Mouse (Mus musculus): ENCODE data around the gene Ktn1. TPM values are rescaled to one million over a fixed set of nuclear protein-coding genes. Genes with fewer than 3 reads are reported as not detected.
A peak's percentile ranks its signal among the peaks of the same experiment; 100 is the strongest.

Ktn1 gene
- polyA plus RNA-seq, 1 experiment from 2014 or later = 66.0 TPM

GRCm38 (mm10) chr14:47634846-47635245 lies 13.4 kb upstream of the Ktn1 start:
- Histone ChIP-seq H3K9ac (replicated peaks; ENCODE audit: low read depth, low read length) (no peak overlapping the region), H3K27ac (ENCODE audit: low read length) (no peak overlapping the region), H3K27me3 (replicated peaks; ENCODE audit: control insufficient read depth, insufficient read depth, low read length) (no peaks in the 10 kb centered on the region), H3K36me3 (ENCODE audit: control insufficient read depth, insufficient read depth) (no peaks in the 10 kb centered on the region), H3K4me3 (replicated peaks; ENCODE audit: low read length) (no peak overlapping the region), H3K4me2 (ENCODE audit: low read length) (no peak overlapping the region), H3K4me1 (replicated peaks; ENCODE audit: control insufficient read depth, insufficient read depth, low read length) (no peaks in the 10 kb centered on the region), H3K9me3 (ENCODE audit: control insufficient read depth, low read length) (no peaks in the 10 kb centered on the region)
- WGBS = 75% methylated on average over 7 of the region's 7 CpGs
- ATAC-seq = no peak

- H3K4me2 ChIP-seq (ENCODE audit: low read length) = no peak overlapping the region
Measured at GRCm38 (mm10) chr14:47638316-47638895, 9.8 kb upstream of the Ktn1 start.

GRCm38 (mm10) chr14:47645620-47646019 lies 2.6 kb upstream of the Ktn1 start:
- Histone ChIP-seq H3K9ac (replicated peaks; ENCODE audit: low read depth, low read length) (no peak overlapping the region), H3K4me2 (ENCODE audit: low read length) (no peak overlapping the region), H3K27ac (ENCODE audit: low read length) (no peak overlapping the region), H3K27me3 (replicated peaks; ENCODE audit: control insufficient read depth, insufficient read depth, low read length) (0 out of 2 replicates have a peak, but pooled peaks cover 2% of the 10 kb centered on the region), H3K36me3 (ENCODE audit: control insufficient read depth, insufficient read depth) (no peaks in the 10 kb centered on the region), H3K4me1 (replicated peaks; ENCODE audit: control insufficient read depth, insufficient read depth, low read length) (peaks cover 5% of the 10 kb centered on the region), H3K9me3 (ENCODE audit: control insufficient read depth, low read length) (no peaks in the 10 kb centered on the region), H3K4me3 (replicated peaks; ENCODE audit: low read length) (no peak overlapping the region)
- WGBS = 66% methylated on average over 7 of the region's 7 CpGs
- ATAC-seq = no peak

More at GRCm38 (mm10) chr14:47638316-47638895, 9.8 kb upstream of the Ktn1 start:
- H3K9me3 ChIP-seq (ENCODE audit: control insufficient read depth, low read length) = no peaks in the 10 kb centered on the region
- no peaks in the 10 kb centered on the region for H3K27me3 ChIP-seq (replicated peaks; ENCODE audit: control insufficient read depth, insufficient read depth, low read length)
- no peaks in the 10 kb centered on the region for H3K4me1 ChIP-seq (replicated peaks; ENCODE audit: control insufficient read depth, insufficient read depth, low read length)
- no peak overlapping the region for H3K27ac ChIP-seq (ENCODE audit: low read length)
- H3K36me3 ChIP-seq (ENCODE audit: control insufficient read depth, insufficient read depth) = no peaks in the 10 kb centered on the region
- 85% methylated on average over 4 of the region's 4 CpGs for WGBS
- no peak overlapping the region for H3K9ac ChIP-seq (replicated peaks; ENCODE audit: low read depth, low read length)
- no peak for ATAC-seq
- no peak overlapping the region for H3K4me3 ChIP-seq (replicated peaks; ENCODE audit: low read length)

GRCm38 (mm10) chr14:47646246-47646645 lies 2.0 kb upstream of the Ktn1 start:
- no peaks in the 10 kb centered on the region for H3K36me3 ChIP-seq (ENCODE audit: control insufficient read depth, insufficient read depth)
- no peak overlapping the region for H3K27ac ChIP-seq (ENCODE audit: low read length)
- WGBS = 62% methylated on average over 5 of the region's 5 CpGs
- no peaks in the 10 kb centered on the region for H3K9me3 ChIP-seq (ENCODE audit: control insufficient read depth, low read length)
- H3K27me3 ChIP-seq (replicated peaks; ENCODE audit: control insufficient read depth, insufficient read depth, low read length) = 0 out of 2 replicates have a peak, but pooled peaks cover 2% of the 10 kb centered on the region
- peaks cover 9% of the 10 kb centered on the region for H3K4me1 ChIP-seq (replicated peaks; ENCODE audit: control insufficient read depth, insufficient read depth, low read length)
- no peak overlapping the region for H3K4me2 ChIP-seq (ENCODE audit: low read length)
- ATAC-seq = no peak
- H3K9ac ChIP-seq (replicated peaks; ENCODE audit: low read depth, low read length) = no peak overlapping the region
- no peak overlapping the region for H3K4me3 ChIP-seq (replicated peaks; ENCODE audit: low read length)

- 74% methylated on average over 9 of the region's 9 CpGs for WGBS
- Histone ChIP-seq H3K4me2 (ENCODE audit: low read length) (no peak overlapping the region), H3K9me3 (ENCODE audit: control insufficient read depth, low read length) (no peaks in the 10 kb centered on the region), H3K4me1 (replicated peaks; ENCODE audit: control insufficient read depth, insufficient read depth, low read length) (peaks cover 14% of the 10 kb centered on the region), H3K27ac (ENCODE audit: low read length) (no peak overlapping the region), H3K36me3 (ENCODE audit: control insufficient read depth, insufficient read depth) (no peaks in the 10 kb centered on the region), H3K9ac (replicated peaks; ENCODE audit: low read depth, low read length) (no peak overlapping the region), H3K27me3 (replicated peaks; ENCODE audit: control insufficient read depth, insufficient read depth, low read length) (0 out of 2 replicates have a peak, but pooled peaks cover 2% of the 10 kb centered on the region), H3K4me3 (replicated peaks; ENCODE audit: low read length) (no peak overlapping the region)
- no peak for ATAC-seq
Measured at GRCm38 (mm10) chr14:47646696-47647516, 1.3 kb upstream of the Ktn1 start.

- H3K9me3 ChIP-seq (ENCODE audit: control insufficient read depth, low read length) = no peaks in the 10 kb centered on the region
- H3K36me3 ChIP-seq (ENCODE audit: control insufficient read depth, insufficient read depth) = no peaks in the 10 kb centered on the region
- H3K27me3 ChIP-seq (replicated peaks; ENCODE audit: control insufficient read depth, insufficient read depth, low read length) = 0 out of 2 replicates have a peak, but pooled peaks cover 2% of the 10 kb centered on the region
- peak; percentile 94 for ATAC-seq
- peak overlapping the region; percentile 98 for H3K9ac ChIP-seq (replicated peaks; ENCODE audit: low read depth, low read length)
- peaks cover 14% of the 10 kb centered on the region for H3K4me1 ChIP-seq (replicated peaks; ENCODE audit: control insufficient read depth, insufficient read depth, low read length)
- H3K4me3 ChIP-seq (replicated peaks; ENCODE audit: low read length) = peak overlapping the region; percentile 100
- H3K4me2 ChIP-seq (ENCODE audit: low read length) = peak overlapping the region; percentile 83
- H3K27ac ChIP-seq (ENCODE audit: low read length) = peak overlapping the region; percentile 59
- under 1% methylated on average over 69 of the region's 82 CpGs for WGBS
Measured at GRCm38 (mm10) chr14:47648706-47649630, 720 bp downstream of the Ktn1 start.

GRCm38 (mm10) chr14:47649631-47650337 lies 1.5 kb downstream of the Ktn1 start:
- H3K4me2 ChIP-seq (ENCODE audit: low read length) = peak overlapping the region; percentile 83
- peaks cover 14% of the 10 kb centered on the region for H3K4me1 ChIP-seq (replicated peaks; ENCODE audit: control insufficient read depth, insufficient read depth, low read length)
- H3K27me3 ChIP-seq (replicated peaks; ENCODE audit: control insufficient read depth, insufficient read depth, low read length) = 0 out of 2 replicates have a peak, but pooled peaks cover 2% of the 10 kb centered on the region
- ATAC-seq = peak; percentile 88
- H3K9me3 ChIP-seq (ENCODE audit: control insufficient read depth, low read length) = no peaks in the 10 kb centered on the region
- WGBS = under 1% methylated on average over 46 of the region's 46 CpGs
- peak overlapping the region; percentile 100 for H3K4me3 ChIP-seq (replicated peaks; ENCODE audit: low read length)
- peak overlapping the region; percentile 98 for H3K9ac ChIP-seq (replicated peaks; ENCODE audit: low read depth, low read length)
- H3K36me3 ChIP-seq (ENCODE audit: control insufficient read depth, insufficient read depth) = no peaks in the 10 kb centered on the region
- H3K27ac ChIP-seq (ENCODE audit: low read length) = peak overlapping the region; percentile 59

- H3K9me3 ChIP-seq (ENCODE audit: control insufficient read depth, low read length) = no peaks in the 10 kb centered on the region
- WGBS = 14% methylated on average over 6 of the region's 6 CpGs
- peaks cover 14% of the 10 kb centered on the region for H3K4me1 ChIP-seq (replicated peaks; ENCODE audit: control insufficient read depth, insufficient read depth, low read length)
- H3K4me2 ChIP-seq (ENCODE audit: low read length) = peak overlapping the region; percentile 83
- no peak for ATAC-seq
- 0 out of 2 replicates have a peak, but pooled peaks cover 2% of the 10 kb centered on the region for H3K27me3 ChIP-seq (replicated peaks; ENCODE audit: control insufficient read depth, insufficient read depth, low read length)
- H3K4me3 ChIP-seq (replicated peaks; ENCODE audit: low read length) = peak overlapping the region; percentile 100
- H3K36me3 ChIP-seq (ENCODE audit: control insufficient read depth, insufficient read depth) = no peaks in the 10 kb centered on the region
- H3K9ac ChIP-seq (replicated peaks; ENCODE audit: low read depth, low read length) = peak overlapping the region; percentile 98
- peak overlapping the region; percentile 12; the same call in 1 of the 2 replicates for H3K27ac ChIP-seq (ENCODE audit: low read length)
Measured at GRCm38 (mm10) chr14:47650338-47650720, 2.1 kb downstream of the Ktn1 start.
